Mouse (Mus musculus): ENCODE data around the gene Gm13696.

Gene Gm13696

DNA sequence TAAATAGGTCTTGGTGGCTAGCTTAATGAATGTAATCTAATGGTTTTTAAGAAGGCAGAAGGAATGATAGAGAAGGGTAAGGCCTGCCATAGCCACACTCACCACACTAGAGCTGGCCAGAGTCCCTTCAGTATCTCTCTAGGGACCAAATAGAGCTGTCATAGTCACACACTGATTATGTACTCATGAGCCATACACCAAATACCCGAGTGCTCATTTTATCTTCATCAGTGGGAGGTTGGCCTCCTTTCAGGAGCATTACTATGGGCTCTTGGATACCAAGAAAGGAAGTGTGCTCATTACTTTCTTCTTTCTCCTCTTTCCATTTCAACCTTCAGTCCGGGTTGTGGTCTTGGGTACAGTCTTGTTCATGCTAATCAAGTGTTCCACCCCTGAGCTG, 49.0 kb downstream of the Gm13696 start:
- ChIA-PET CTCF (no interaction called here), POLR2A (no interaction called here)

DNA sequence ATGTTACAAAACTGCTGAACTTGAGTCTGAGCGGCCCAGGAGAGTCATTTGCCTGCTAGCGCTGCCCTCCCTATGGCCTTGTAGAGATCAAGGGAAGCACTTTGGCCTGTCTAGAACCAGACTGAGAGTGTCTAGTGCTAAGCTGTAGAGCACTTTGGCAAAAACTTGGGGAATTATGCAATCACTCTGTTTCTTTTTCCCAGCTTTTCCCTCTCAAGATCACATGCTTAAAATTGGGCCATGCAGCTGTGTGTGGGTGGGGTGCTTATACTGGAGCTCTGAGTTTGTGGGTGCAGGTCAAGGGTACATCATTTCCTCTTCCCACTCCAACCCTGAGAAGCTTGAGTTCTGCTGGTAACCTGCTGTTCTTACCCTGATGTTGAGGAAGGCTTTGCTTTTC, 50.0 kb downstream of the Gm13696 start:
- POLR2A ChIA-PET: interaction anchor here in 1 of 4 experiments (0.5 kb wide), 1 partner anchor 140 kb away, joined by 3 read pairs; no protein-coding TSS in a partner anchor
- CTCF ChIA-PET: no interaction called here

DNA sequence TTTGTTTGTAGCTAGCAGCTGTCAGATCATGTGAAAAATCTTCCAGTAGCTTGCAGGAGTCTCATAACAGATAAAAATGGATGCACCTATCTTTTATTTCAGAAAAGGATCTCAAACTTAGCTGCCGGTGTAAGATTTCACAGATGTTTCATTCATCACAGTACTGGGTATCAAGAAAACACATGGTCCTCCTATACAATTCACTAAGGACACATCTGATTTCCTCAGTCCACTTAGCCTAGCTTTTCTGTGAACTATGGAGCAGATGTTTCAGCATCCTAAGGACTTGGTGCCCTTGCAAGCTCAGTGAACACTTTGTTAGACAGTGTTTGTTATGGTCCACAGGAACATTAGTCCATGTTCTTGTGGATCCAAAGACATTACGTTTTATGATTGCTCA, 50.4 kb downstream of the Gm13696 start:
- ChIA-PET POLR2A (interaction anchor here in 1 of 4 experiments (0.5 kb wide), 1 partner anchor 141 kb away, joined by 3 read pairs; no protein-coding TSS in a partner anchor), CTCF (no interaction called here)

Data from embryonic stem cell, embryonic (primary cell).